Mouse (Mus musculus): Measurements from ENCODE around the gene Tll1.

Gene Tll1

DNA sequence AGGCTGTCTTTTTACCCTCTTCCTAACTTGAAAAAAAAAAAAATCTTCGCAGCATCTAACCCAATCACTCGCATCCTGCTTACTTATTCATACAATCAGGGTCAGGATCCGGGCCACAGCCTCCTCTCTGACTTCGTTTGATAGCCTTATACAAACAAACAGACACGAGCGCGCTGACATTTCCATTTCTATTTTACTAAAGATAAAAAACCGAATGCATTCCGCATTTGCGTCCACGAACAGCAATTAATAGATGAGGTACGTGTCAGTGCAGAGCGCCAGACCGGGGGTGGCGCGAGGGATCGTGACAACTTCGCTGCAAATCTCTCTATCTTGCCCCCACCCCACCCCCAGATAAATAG is at the start of gene Tll1:
Gene Tll1 (minus strand): TSS at position 248 of the 362 bp plus-strand sequence.
- peak; percentile 76 for DNase-seq

- peak; percentile 5 for DNase-seq
Measured at GRCm38 (mm10) chr8:64238645-64239044, 32.6 kb upstream of the Tll1 start.

DNA sequence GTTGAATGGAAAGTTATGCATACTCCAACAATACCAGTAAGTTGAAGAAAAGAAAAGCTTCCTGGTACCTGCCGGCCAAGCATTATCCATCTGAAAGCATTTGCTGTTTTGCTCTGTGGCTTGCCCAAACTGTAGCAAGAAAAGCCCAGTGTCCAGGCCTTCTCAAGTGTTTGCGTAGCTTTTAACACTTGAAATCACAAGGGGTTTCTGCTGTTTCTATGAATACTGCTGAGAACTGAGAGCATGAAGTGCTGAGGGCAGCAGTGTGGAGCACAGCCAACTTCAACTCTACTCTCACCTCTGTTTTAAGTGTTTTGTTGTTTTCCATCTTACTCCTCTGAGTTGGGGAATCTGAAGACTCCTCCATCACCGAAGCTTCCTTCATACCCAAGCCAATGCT is 15.5 kb upstream of the Tll1 start:
- no peak for DNase-seq

GRCm38 (mm10) chr8:64217644-64218043 is 11.6 kb upstream of the Tll1 start:
- no peak for DNase-seq

DNA sequence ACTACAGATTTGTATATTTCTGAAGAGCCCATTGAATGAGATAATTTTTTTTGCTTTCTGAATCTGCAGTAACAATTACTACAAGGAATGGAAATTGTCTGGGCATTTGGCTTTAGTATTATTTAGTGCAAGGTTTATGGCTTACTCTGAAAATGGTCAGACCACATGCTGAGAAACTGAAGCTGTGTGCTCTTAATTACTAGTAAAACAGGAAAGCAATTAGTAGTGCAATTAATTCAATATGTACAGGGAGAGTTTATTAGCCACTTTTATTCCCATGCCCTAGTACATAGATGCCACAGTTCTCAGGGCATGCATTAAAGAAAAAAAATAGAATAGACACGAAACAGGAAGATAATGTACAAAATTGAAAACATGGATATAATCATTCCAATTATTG is 10.2 kb upstream of the Tll1 start:
- DNase-seq: no peak

GRCm38 (mm10) chr8:64215374-64215773 is 9.3 kb upstream of the Tll1 start:
- DNase-seq: no peak

DNA sequence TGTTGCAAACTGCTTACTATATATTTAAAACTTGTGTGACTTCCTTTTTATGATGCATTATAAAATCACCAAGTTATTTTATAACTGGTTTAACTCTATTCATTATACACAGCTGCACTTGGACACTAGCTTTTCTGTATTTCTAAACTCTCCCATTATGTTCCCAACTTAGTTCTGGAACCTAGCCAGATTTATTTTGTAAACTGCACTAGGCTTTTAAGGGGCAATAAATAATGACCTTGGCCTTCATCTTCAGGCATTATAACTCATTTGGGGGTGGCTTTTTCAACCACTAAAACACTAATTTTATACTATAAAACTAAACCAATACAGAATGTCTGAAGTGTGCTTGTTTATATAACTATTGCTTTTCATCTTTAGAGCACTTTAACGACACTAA is 8.8 kb upstream of the Tll1 start:
- DNase-seq: no peak

- DNase-seq: peak; percentile 71
Measured at GRCm38 (mm10) chr8:64206411-64206861, 365 bp upstream of the Tll1 start.

GRCm38 (mm10) chr8:64205321-64206023 is 599 bp downstream of the Tll1 start:
- DNase-seq: no peak

DNA sequence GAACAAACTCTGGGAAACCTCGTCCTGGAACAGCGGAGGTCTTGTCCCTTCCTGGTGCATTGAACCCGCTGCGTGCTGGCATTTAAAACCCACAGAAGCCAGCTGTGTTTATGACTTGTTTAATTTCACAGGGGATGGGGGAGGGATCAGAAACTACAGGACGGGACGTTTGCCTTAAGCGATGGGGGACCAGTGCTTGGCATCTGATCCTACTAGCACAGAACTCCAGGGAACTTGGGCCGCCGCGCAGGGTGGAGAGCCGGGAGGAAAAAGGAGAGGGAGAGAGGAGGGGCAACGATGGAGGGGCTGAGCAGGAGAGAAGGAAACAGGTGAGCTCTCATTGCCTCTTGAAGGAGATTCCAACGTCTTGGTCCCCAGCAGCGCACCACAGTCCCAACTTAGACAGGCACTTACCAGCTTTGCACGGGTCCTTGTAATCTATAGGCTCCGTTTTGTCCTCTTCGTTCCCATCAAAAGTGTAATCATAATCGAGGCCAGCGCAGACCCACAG is 1.2 kb downstream of the Tll1 start:
- peak; percentile 75 for DNase-seq

GRCm38 (mm10) chr8:64204167-64204566 is 1.9 kb downstream of the Tll1 start:
- peak; percentile 89 for DNase-seq

DNA sequence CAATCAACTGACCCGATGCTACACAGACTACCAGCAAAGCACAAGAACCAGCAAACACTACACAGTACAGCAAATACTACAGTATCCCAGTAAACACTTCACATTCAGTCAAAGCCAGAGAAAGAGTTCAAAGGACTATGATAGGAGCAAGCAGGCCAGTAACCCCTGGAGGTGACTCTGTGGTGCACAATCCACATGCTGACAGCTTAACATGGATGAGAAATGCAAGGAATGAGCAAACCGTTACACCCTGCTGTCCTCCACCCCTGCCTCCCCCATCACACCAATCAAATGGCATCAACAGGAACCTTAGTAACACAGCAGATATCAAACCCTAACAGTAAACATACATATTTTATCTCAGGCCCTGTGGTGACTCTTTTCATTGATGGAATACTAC is 7.7 kb downstream of the Tll1 start:
- DNase-seq: peak; percentile 14

DNA sequence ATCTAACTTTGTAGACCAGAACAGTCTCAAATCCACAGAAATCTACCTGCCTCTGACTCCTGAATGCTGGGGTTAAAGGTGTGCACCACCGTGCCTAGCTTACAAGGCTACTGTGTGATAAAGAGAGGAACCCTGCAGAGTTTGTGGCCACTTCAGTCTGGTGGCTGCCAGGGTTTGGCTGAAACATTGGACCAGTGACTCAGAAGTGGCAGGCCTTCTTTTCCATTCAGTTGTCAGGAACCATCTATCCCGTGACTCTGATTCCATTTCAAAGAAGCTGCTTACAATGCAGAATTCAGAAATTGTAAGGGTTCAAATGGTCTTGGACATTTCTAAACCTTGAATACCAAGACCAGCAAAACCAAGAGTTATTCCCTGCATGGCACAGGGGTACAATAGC is 12.7 kb downstream of the Tll1 start:
- DNase-seq: peak; percentile 46

- DNase-seq: no peak
Measured at GRCm38 (mm10) chr8:64187881-64188280, 18.2 kb downstream of the Tll1 start.

DNA sequence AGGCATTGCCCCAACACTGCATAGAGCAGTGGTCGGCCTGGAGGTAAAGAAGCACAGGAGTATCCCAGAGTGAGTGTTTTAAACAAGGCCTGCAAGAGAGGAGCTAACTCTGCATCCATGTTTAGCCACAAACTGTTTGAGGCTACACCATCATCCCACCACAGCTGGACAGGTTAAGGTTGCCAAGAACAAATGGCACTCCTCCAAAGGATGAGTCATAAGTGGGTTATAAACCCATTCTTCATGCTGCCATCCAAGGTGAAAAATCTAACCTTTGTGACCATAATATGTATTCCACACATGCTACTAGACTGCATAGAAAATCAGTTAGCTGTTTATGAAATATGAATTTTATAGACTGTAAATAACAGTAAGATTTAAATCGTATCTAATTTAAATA is 29.1 kb downstream of the Tll1 start:
- no peak for DNase-seq

GRCm38 (mm10) chr8:64174916-64175315 is 31.2 kb downstream of the Tll1 start:
- DNase-seq: no peak

DNA sequence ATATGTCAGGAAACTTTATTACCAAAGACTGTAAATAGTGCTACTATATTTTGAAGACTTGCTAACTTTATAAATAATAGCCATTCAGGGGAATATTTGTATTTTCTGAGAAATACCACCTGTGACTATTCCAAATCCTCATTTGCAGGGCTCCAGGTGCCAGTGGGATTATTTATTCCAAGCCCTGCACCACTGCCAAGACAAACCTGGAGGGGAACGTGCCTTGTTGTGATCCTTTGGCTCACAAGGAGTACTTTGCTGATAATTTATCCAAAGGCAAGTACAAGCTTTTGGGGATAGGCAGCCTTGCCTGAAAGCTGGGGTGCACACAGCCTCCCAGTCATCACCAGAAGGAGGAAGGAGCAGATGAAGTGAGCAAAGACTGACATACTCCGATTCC is 32.3 kb downstream of the Tll1 start:
- DNase-seq: peak; percentile 58

DNA sequence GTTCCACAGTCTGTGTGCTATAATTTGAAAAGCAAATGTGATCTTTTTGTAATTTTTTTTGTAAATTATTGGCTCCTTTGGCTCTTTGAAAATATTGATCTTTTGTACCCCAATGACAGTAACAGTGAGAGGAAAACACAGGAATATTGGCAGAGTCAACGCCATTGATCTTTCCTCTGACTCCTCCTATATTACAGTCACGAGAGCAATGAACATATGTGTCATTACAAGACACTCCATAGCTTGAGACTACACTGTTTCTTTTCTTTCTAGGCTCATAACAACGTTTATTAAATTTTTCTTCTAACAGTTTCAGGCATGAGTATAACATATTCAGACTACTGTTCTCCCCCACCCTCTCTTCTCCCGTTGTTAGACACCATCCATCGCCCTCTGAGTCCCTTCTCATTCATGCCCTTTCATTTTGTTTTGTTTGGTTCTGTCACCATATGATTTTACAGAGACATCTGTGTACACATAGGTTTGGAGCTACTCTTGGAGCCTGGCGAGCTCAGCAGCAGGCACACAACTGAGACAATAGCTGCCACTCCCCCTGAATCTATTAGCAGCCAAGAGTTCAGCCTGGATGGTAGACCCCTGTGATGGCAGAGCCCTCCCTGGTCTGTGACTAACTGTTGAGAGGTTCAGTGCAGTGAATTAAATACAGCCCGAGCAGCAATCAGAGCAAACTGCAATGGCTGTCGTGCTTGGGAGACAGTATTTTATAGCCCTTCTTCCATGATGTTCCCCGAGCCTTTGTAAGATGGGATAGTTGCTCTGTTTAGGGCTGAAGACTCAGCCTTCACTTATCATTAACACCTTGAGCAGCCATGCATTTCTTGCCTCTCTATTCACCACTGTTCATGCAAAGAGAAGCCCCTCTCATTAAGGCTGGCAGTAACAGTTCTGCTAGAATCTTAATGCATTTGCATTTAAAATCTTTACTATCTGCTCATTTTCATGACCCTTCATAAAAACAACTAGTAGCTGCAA is 52.9 kb downstream of the Tll1 start:
- peak; percentile 53 for DNase-seq

- peak; percentile 99 for DNase-seq
Measured at GRCm38 (mm10) chr8:64152216-64152804, 53.8 kb downstream of the Tll1 start.

- DNase-seq: no peak
Measured at GRCm38 (mm10) chr8:64136593-64136992, 69.5 kb downstream of the Tll1 start.

- DNase-seq: peak; percentile 85
Measured at GRCm38 (mm10) chr8:64107190-64107589, 98.9 kb downstream of the Tll1 start.

GRCm38 (mm10) chr8:64073396-64073795 is 132.7 kb downstream of the Tll1 start:
- no peak for DNase-seq

DNA sequence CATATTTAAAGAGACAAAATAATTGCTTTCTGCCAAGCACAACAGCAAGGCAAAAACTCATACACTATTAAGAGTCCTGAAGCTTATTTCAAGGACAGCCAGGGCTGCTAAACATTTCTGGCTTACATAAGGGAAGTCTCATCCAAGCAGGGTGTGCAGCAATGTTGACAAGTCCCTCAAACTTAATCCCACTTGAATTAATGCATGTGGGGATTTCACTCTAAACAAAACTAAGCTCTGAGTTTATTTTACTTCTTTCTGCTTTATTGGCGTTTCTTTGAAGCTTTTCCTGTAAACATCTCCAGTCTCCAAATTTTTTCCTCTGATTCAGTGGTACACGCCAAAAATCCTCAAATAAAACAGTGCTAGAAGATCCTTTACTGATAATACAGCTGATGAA is 146.2 kb downstream of the Tll1 start:
- DNase-seq: no peak

Data from cerebellum, adult 9-10 months (tissue).